Mouse (Mus musculus): ENCODE results near the gene Pgrmc1. TPM values are rescaled to one million over a fixed set of nuclear protein-coding genes. Genes with fewer than 3 reads are reported as not detected.
"Not testable (repeated sequence)": the region's sequence is repeated elsewhere in the genome, so short reads cannot be mapped to it uniquely, and the experiment has no call there.

The Pgrmc1 gene
- polyA plus RNA-seq, 1 experiment from 2014 or later = 482 TPM

- H3K27me3 ChIP-seq = no peaks in the 10 kb centered on the region
- 89% methylated on average over 7 of the region's 7 CpGs for WGBS
- H3K9ac ChIP-seq = no peak overlapping the region
- H3K36me3 ChIP-seq = no peaks in the 10 kb centered on the region
- no peak overlapping the region for H3K4me3 ChIP-seq
- ATAC-seq (ENCODE audit: low FRiP score) = no peak
- H3K4me2 ChIP-seq (replicated peaks) = no peak overlapping the region
- no peaks in the 10 kb centered on the region for H3K9me3 ChIP-seq (replicated peaks)
- H3K4me1 ChIP-seq = no peaks in the 10 kb centered on the region
- H3K27ac ChIP-seq = no peak overlapping the region
Measured at GRCm38 (mm10) chrX:36590266-36590665, 7.7 kb upstream of the Pgrmc1 start.

GRCm38 (mm10) chrX:36591120-36591519, 6.9 kb upstream of the Pgrmc1 start:
- H3K9ac ChIP-seq = no peak overlapping the region
- WGBS = 58% methylated on average over 1 of the region's 1 CpGs
- H3K4me2 ChIP-seq (replicated peaks) = no peak overlapping the region
- H3K9me3 ChIP-seq (replicated peaks) = no peaks in the 10 kb centered on the region
- no peaks in the 10 kb centered on the region for H3K4me1 ChIP-seq
- H3K4me3 ChIP-seq = no peak overlapping the region
- H3K36me3 ChIP-seq = no peaks in the 10 kb centered on the region
- ATAC-seq (ENCODE audit: low FRiP score) = no peak
- no peak overlapping the region for H3K27ac ChIP-seq
- no peaks in the 10 kb centered on the region for H3K27me3 ChIP-seq

GRCm38 (mm10) chrX:36591539-36591938, 6.5 kb upstream of the Pgrmc1 start:
- ATAC-seq (ENCODE audit: low FRiP score) = no peak
- no peak overlapping the region for H3K27ac ChIP-seq
- H3K4me1 ChIP-seq = no peaks in the 10 kb centered on the region
- H3K36me3 ChIP-seq = no peaks in the 10 kb centered on the region
- no peak overlapping the region for H3K4me2 ChIP-seq (replicated peaks)
- H3K4me3 ChIP-seq = no peak overlapping the region
- no peak overlapping the region for H3K9ac ChIP-seq
- no peaks in the 10 kb centered on the region for H3K27me3 ChIP-seq
- H3K9me3 ChIP-seq (replicated peaks) = no peaks in the 10 kb centered on the region
- 78% methylated on average over 4 of the region's 4 CpGs for WGBS

GRCm38 (mm10) chrX:36595247-36595646, 2.8 kb upstream of the Pgrmc1 start:
- no peak overlapping the region for H3K4me2 ChIP-seq (replicated peaks)
- no peak overlapping the region for H3K9ac ChIP-seq
- H3K9me3 ChIP-seq (replicated peaks) = no peaks in the 10 kb centered on the region
- no peaks in the 10 kb centered on the region for H3K27me3 ChIP-seq
- ATAC-seq (ENCODE audit: low FRiP score) = no peak
- no peak overlapping the region for H3K4me3 ChIP-seq
- peaks cover 3% of the 10 kb centered on the region; the same call in 1 of the 2 replicates for H3K4me1 ChIP-seq
- WGBS = 88% methylated on average over 3 of the region's 3 CpGs
- H3K27ac ChIP-seq = no peak overlapping the region
- no peaks in the 10 kb centered on the region for H3K36me3 ChIP-seq

GRCm38 (mm10) chrX:36596483-36597120, 1.4 kb upstream of the Pgrmc1 start:
- H3K9me3 ChIP-seq (replicated peaks); H3K4me1 ChIP-seq; H3K27me3 ChIP-seq; H3K27ac ChIP-seq; H3K4me3 ChIP-seq; H3K36me3 ChIP-seq; ATAC-seq (ENCODE audit: low FRiP score); H3K9ac ChIP-seq; H3K4me2 ChIP-seq (replicated peaks): not testable (repeated sequence)
- 86% methylated on average over 5 of the region's 5 CpGs for WGBS

- Histone ChIP-seq H3K27ac (peak overlapping the region; percentile 86), H3K4me2 (replicated peaks) (peak overlapping the region; percentile 60), H3K36me3 (no peaks in the 10 kb centered on the region), H3K27me3 (no peaks in the 10 kb centered on the region), H3K9ac (peak overlapping the region; percentile 85), H3K4me1 (peaks cover 9% of the 10 kb centered on the region; the same call in 1 of the 2 replicates), H3K9me3 (replicated peaks) (no peaks in the 10 kb centered on the region), H3K4me3 (peak overlapping the region; percentile 63)
- 25% methylated on average over 40 of the region's 41 CpGs for WGBS
- ATAC-seq (ENCODE audit: low FRiP score) = peak; percentile 66
Measured at GRCm38 (mm10) chrX:36598390-36598810, 394 bp downstream of the Pgrmc1 start.

GRCm38 (mm10) chrX:36598861-36599344, 897 bp downstream of the Pgrmc1 start:
- peak; percentile 56 for ATAC-seq (ENCODE audit: low FRiP score)
- H3K27ac ChIP-seq = peak overlapping the region; percentile 86
- no peaks in the 10 kb centered on the region for H3K9me3 ChIP-seq (replicated peaks)
- peak overlapping the region; percentile 63 for H3K4me3 ChIP-seq
- H3K27me3 ChIP-seq = no peaks in the 10 kb centered on the region
- H3K4me2 ChIP-seq (replicated peaks) = peak overlapping the region; percentile 60
- WGBS = 26% methylated on average over 14 of the region's 14 CpGs
- H3K9ac ChIP-seq = peak overlapping the region; percentile 85
- peaks cover 9% of the 10 kb centered on the region; the same call in 1 of the 2 replicates for H3K4me1 ChIP-seq
- H3K36me3 ChIP-seq = no peaks in the 10 kb centered on the region

GRCm38 (mm10) chrX:36599656-36600055, 1.6 kb downstream of the Pgrmc1 start:
- 47% methylated on average over 3 of the region's 3 CpGs for WGBS
- H3K27me3 ChIP-seq = no peaks in the 10 kb centered on the region
- H3K4me2 ChIP-seq (replicated peaks) = peak overlapping the region; percentile 60
- H3K4me3 ChIP-seq = peak overlapping the region; percentile 63
- H3K27ac ChIP-seq = no peak overlapping the region
- H3K9me3 ChIP-seq (replicated peaks) = no peaks in the 10 kb centered on the region
- peaks cover 9% of the 10 kb centered on the region; the same call in 1 of the 2 replicates for H3K4me1 ChIP-seq
- H3K36me3 ChIP-seq = no peaks in the 10 kb centered on the region
- peak overlapping the region; percentile 85; the same call in 1 of the 2 replicates for H3K9ac ChIP-seq
- ATAC-seq (ENCODE audit: low FRiP score) = no peak

- Histone ChIP-seq H3K4me2 (replicated peaks) (peak overlapping the region; percentile 60), H3K27ac (no peak overlapping the region), H3K4me1 (peaks cover 9% of the 10 kb centered on the region; the same call in 1 of the 2 replicates), H3K27me3 (no peaks in the 10 kb centered on the region), H3K4me3 (peak overlapping the region; percentile 63), H3K9ac (no peak overlapping the region), H3K36me3 (no peaks in the 10 kb centered on the region), H3K9me3 (replicated peaks) (no peaks in the 10 kb centered on the region)
- ATAC-seq (ENCODE audit: low FRiP score) = no peak
- WGBS = 68% methylated on average over 8 of the region's 8 CpGs
Measured at GRCm38 (mm10) chrX:36600066-36600465, 2.1 kb downstream of the Pgrmc1 start.

GRCm38 (mm10) chrX:36602926-36603325, 4.9 kb downstream of the Pgrmc1 start:
- H3K36me3 ChIP-seq = 0 out of 2 replicates have a peak, but pooled peaks cover 3% of the 10 kb centered on the region
- H3K27me3 ChIP-seq = no peaks in the 10 kb centered on the region
- H3K4me1 ChIP-seq = peaks cover 9% of the 10 kb centered on the region; the same call in 1 of the 2 replicates
- ATAC-seq (ENCODE audit: low FRiP score) = no peak
- no peaks in the 10 kb centered on the region for H3K9me3 ChIP-seq (replicated peaks)
- H3K9ac ChIP-seq = no peak overlapping the region
- no peak overlapping the region for H3K27ac ChIP-seq
- H3K4me2 ChIP-seq (replicated peaks) = no peak overlapping the region
- H3K4me3 ChIP-seq = no peak overlapping the region
- WGBS = 90% methylated on average over 2 of the region's 2 CpGs

- H3K9ac ChIP-seq = no peak overlapping the region
- 89% methylated on average over 4 of the region's 4 CpGs for WGBS
- H3K27me3 ChIP-seq = no peaks in the 10 kb centered on the region
- no peak overlapping the region for H3K4me3 ChIP-seq
- H3K36me3 ChIP-seq = 0 out of 2 replicates have a peak, but pooled peaks cover 3% of the 10 kb centered on the region
- no peak overlapping the region for H3K4me2 ChIP-seq (replicated peaks)
- no peaks in the 10 kb centered on the region for H3K9me3 ChIP-seq (replicated peaks)
- H3K4me1 ChIP-seq = peaks cover 9% of the 10 kb centered on the region; the same call in 1 of the 2 replicates
- no peak for ATAC-seq (ENCODE audit: low FRiP score)
- no peak overlapping the region for H3K27ac ChIP-seq
Measured at GRCm38 (mm10) chrX:36604040-36604439, 6.0 kb downstream of the Pgrmc1 start.

GRCm38 (mm10) chrX:36609117-36609516, 11.1 kb downstream of the Pgrmc1 start:
- no peak overlapping the region for H3K4me2 ChIP-seq (replicated peaks)
- 81% methylated on average over 2 of the region's 2 CpGs for WGBS
- no peaks in the 10 kb centered on the region for H3K9me3 ChIP-seq (replicated peaks)
- H3K27ac ChIP-seq = no peak overlapping the region
- H3K36me3 ChIP-seq = 0 out of 2 replicates have a peak, but pooled peaks cover 8% of the 10 kb centered on the region
- ATAC-seq (ENCODE audit: low FRiP score) = no peak
- H3K4me3 ChIP-seq = no peak overlapping the region
- H3K4me1 ChIP-seq = no peaks in the 10 kb centered on the region
- no peaks in the 10 kb centered on the region for H3K27me3 ChIP-seq
- no peak overlapping the region for H3K9ac ChIP-seq

- Histone ChIP-seq H3K9me3 (replicated peaks) (no peaks in the 10 kb centered on the region), H3K4me2 (replicated peaks) (no peak overlapping the region), H3K27me3 (no peaks in the 10 kb centered on the region), H3K27ac (no peak overlapping the region), H3K4me1 (no peaks in the 10 kb centered on the region), H3K9ac (no peak overlapping the region), H3K4me3 (no peak overlapping the region), H3K36me3 (no peaks in the 10 kb centered on the region)
- no peak for ATAC-seq (ENCODE audit: low FRiP score)
- 82% methylated on average over 3 of the region's 3 CpGs for WGBS
Measured at GRCm38 (mm10) chrX:36628102-36628501, 30.1 kb downstream of the Pgrmc1 start.

Data from hindbrain, embryonic 12.5 days (tissue).